Mouse (Mus musculus) hindbrain, embryonic 10.5 days (tissue): ENCODE measurements at regions not wholly inside any gene's neighbourhood (a gene's known extent, or its start where the extent isn't known, plus 50 kb on each side); places are given as distances from the start of the nearest gene placed in this dataset.

ENCODE experiments used
- DNase-seq: peaks from one replicate; pipeline ENCODE4 v3.0.0-alpha.2; 2017; ENCODE audit warnings: low spot score
- H3K27ac ChIP-seq: fragments of 300-500 bp; sonication (generic); 2 replicates; pipeline ENCODE4 v1.5.1; 2016; ENCODE audit warnings: mild to moderate bottlenecking, moderate library complexity
- H3K27me3 ChIP-seq: fragments of 300-500 bp; sonication (generic); 2 replicates; pipeline ENCODE4 v1.6.1; 2016; ENCODE audit warnings: mild to moderate bottlenecking; ENCODE audit not compliant: poor library complexity, insufficient read depth, severe bottlenecking
- H3K36me3 ChIP-seq: fragments of 300-500 bp; sonication (generic); 2 replicates; pipeline ENCODE4 v1.6.1; 2016; ENCODE audit warnings: mild to moderate bottlenecking, moderate library complexity
- H3K4me1 ChIP-seq: fragments of 300-500 bp; sonication (generic); replicated peaks from 2 replicates; pipeline ENCODE4 v1.6.1; 2016; ENCODE audit warnings: mild to moderate bottlenecking
- H3K4me3 ChIP-seq: fragments of 300-500 bp; sonication (generic); 2 replicates; pipeline ENCODE4 v1.5.1; 2016; ENCODE audit warnings: mild to moderate bottlenecking, moderate library complexity
- H3K9me3 ChIP-seq: fragments of 300-500 bp; sonication (generic); 2 replicates; pipeline ENCODE4 v1.6.1; 2016; ENCODE audit warnings: mild to moderate bottlenecking, moderate library complexity
- whole genome bisulfite sequencing: fragments of 180-500 bp; shearing (Covaris S2); methylation state at CpG from one replicate; pipeline ENCODE4 v1.1.7; 2016; 5-methylcytosine and 5-hydroxymethylcytosine counted together

DNA sequence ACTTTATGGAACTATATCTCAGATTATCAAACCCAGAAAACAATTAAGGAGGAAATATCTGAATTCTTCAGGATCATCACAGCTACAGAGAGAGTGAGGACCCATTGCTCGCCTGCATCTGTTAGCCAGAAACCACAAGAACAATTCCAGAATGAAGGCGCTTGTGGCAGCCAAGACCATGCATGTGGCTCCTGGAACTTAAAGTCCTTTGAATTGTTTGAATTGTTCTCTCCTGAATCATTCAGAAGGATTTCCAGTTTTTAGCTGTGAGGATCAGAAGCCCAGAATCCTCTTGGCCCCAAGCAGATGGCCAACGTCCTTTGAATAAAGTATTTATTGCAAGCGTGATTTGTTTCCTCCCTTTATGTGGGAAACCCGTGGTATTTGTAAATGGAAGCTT is 195.9 kb downstream of the Dio2 start:
- no peak for DNase-seq
- 89% methylated on average over 5 of the region's 5 CpGs for WGBS

More for the DNA sequence above, 195.9 kb downstream of the Dio2 start:
- Histone ChIP-seq H3K36me3 (no peaks in the 10 kb centered on the region), H3K9me3 (no peaks in the 10 kb centered on the region), H3K4me3 (no peak overlapping the region), H3K27me3 (no peaks in the 10 kb centered on the region), H3K4me1 (no peaks in the 10 kb centered on the region), H3K27ac (no peak overlapping the region)
